Mouse (Mus musculus) kidney, embryonic 16.5 days (tissue): ENCODE data around the gene Slc12a8. TPM values are rescaled to one million over a fixed set of nuclear protein-coding genes. Genes with fewer than 3 reads are reported as not detected.

Experiments
- ATAC-seq: fragments of 200-750 bp; cut with Nextera tagmentation; 2 replicates; pipeline ENCODE4 v1.8.0; 2017; ENCODE audit warnings: moderate TSS enrichment; ENCODE audit not compliant: low FRiP score, low TSS enrichment
- H3K27ac ChIP-seq: fragments of 300-500 bp; sonication (generic); 2 replicates; pipeline ENCODE4 v1.5.1; 2014; ENCODE audit warnings: low read length
- H3K27me3 ChIP-seq: fragments of 300-500 bp; sonication (generic); 2 replicates; pipeline ENCODE4 v1.6.1; 2014; ENCODE audit warnings: low read length, control low read depth, mixed read lengths; ENCODE audit not compliant: insufficient read depth
- H3K36me3 ChIP-seq: fragments of 300-500 bp; sonication (generic); 2 replicates; pipeline ENCODE4 v1.6.1; 2014; ENCODE audit warnings: low read length, control low read depth, mixed read lengths; ENCODE audit not compliant: insufficient read depth
- H3K4me1 ChIP-seq: fragments of 300-500 bp; sonication (generic); 2 replicates; pipeline ENCODE4 v1.6.1; 2014; ENCODE audit warnings: low read length, control low read depth, mixed read lengths; ENCODE audit not compliant: insufficient read depth
- H3K4me2 ChIP-seq: fragments of 300-500 bp; sonication (generic); replicated peaks from 2 replicates; pipeline ENCODE4 v1.6.1; 2014; ENCODE audit warnings: low read depth, low read length
- H3K4me3 ChIP-seq: fragments of 300-500 bp; sonication (generic); 2 replicates; pipeline ENCODE4 v1.5.1; 2014; ENCODE audit warnings: mild to moderate bottlenecking, low read length
- H3K9ac ChIP-seq: fragments of 300-500 bp; sonication (generic); replicated peaks from 2 replicates; pipeline ENCODE4 v1.6.1; 2014; ENCODE audit warnings: low read length
- H3K9me3 ChIP-seq: fragments of 300-500 bp; sonication (generic); 2 replicates; pipeline ENCODE4 v1.6.1; 2016; ENCODE audit warnings: low read length, control low read depth
- WGBS: fragments of 180-500 bp; shearing (Covaris S2); extraction: QIAGEN DNeasy Blood & Tissue Kit; methylation state at CpG from one replicate; pipeline ENCODE4 v1.1.7; 2014; 5-methylcytosine and 5-hydroxymethylcytosine counted together
- polyA plus RNA-seq: library from polyadenylated mRNA; unstranded; fragments of >200 nt; fragmentation: Nextera tagmentation; extraction: Ambion mirVana; gene quantifications from 2 replicates; pipeline ENCODE4 v1.2.1, GENCODE M21; 2015

Slc12a8 gene
- polyA plus RNA-seq, 1 experiment from 2014 or later = 0.92 TPM

- no peak for ATAC-seq
- peaks cover 65% of the 10 kb centered on the region for H3K4me1 ChIP-seq
- 58% methylated on average over 16 of the region's 16 CpGs for WGBS
These were observed 70.4 kb downstream of the Slc12a8 start for GRCm38 (mm10) chr16:33587283-33588127.

GRCm38 (mm10) chr16:33588845-33589244, 71.7 kb downstream of the Slc12a8 start:
- ATAC-seq = no peak
- H3K4me3 ChIP-seq = no peak overlapping the region
- H3K27me3 ChIP-seq = no peaks in the 10 kb centered on the region
- 9% methylated on average over 2 of the region's 2 CpGs for WGBS
- H3K27ac ChIP-seq = peak overlapping the region; percentile 30; the same call in 1 of the 2 replicates
- H3K4me2 ChIP-seq = no peak overlapping the region
- H3K9me3 ChIP-seq = no peaks in the 10 kb centered on the region
- H3K36me3 ChIP-seq = no peaks in the 10 kb centered on the region
- H3K9ac ChIP-seq = no peak overlapping the region
- H3K4me1 ChIP-seq = peaks cover 58% of the 10 kb centered on the region

More at GRCm38 (mm10) chr16:33587283-33588127, 70.4 kb downstream of the Slc12a8 start:
- no peaks in the 10 kb centered on the region for H3K36me3 ChIP-seq
- H3K9ac ChIP-seq = no peak overlapping the region
- no peak overlapping the region for H3K4me2 ChIP-seq
- no peaks in the 10 kb centered on the region for H3K27me3 ChIP-seq
- H3K9me3 ChIP-seq = no peaks in the 10 kb centered on the region
- no peak overlapping the region for H3K4me3 ChIP-seq
- H3K27ac ChIP-seq = peak overlapping the region; percentile 54; the same call in 1 of the 2 replicates

GRCm38 (mm10) chr16:33590438-33590837, 73.3 kb downstream of the Slc12a8 start:
- Histone ChIP-seq H3K9ac (no peak overlapping the region), H3K27ac (no peak overlapping the region), H3K36me3 (no peaks in the 10 kb centered on the region), H3K4me3 (no peak overlapping the region), H3K4me2 (no peak overlapping the region), H3K27me3 (no peaks in the 10 kb centered on the region), H3K9me3 (no peaks in the 10 kb centered on the region), H3K4me1 (peaks cover 50% of the 10 kb centered on the region)
- no peak for ATAC-seq
- 78% methylated on average over 3 of the region's 3 CpGs for WGBS

- Histone ChIP-seq H3K36me3 (no peaks in the 10 kb centered on the region), H3K4me2 (no peak overlapping the region), H3K9me3 (no peaks in the 10 kb centered on the region), H3K27ac (peak overlapping the region; percentile 48), H3K4me3 (no peak overlapping the region), H3K9ac (no peak overlapping the region; the same call in 1 of the 2 replicates), H3K4me1 (peaks cover 42% of the 10 kb centered on the region), H3K27me3 (no peaks in the 10 kb centered on the region)
- ATAC-seq = no peak
- WGBS = 42% methylated on average over 10 of the region's 10 CpGs
These were observed 74.4 kb downstream of the Slc12a8 start for GRCm38 (mm10) chr16:33591390-33592067.

GRCm38 (mm10) chr16:33592286-33592685, 75.2 kb downstream of the Slc12a8 start:
- ATAC-seq = no peak
- H3K9ac ChIP-seq = no peak overlapping the region
- H3K4me3 ChIP-seq = no peak overlapping the region
- H3K4me1 ChIP-seq = peaks cover 37% of the 10 kb centered on the region
- no peak overlapping the region for H3K4me2 ChIP-seq
- WGBS = 87% methylated on average over 5 of the region's 5 CpGs
- no peaks in the 10 kb centered on the region for H3K27me3 ChIP-seq
- peak overlapping the region; percentile 48 for H3K27ac ChIP-seq
- no peaks in the 10 kb centered on the region for H3K36me3 ChIP-seq
- no peaks in the 10 kb centered on the region for H3K9me3 ChIP-seq

- 69% methylated on average over 7 of the region's 7 CpGs for WGBS
These were observed 76.3 kb downstream of the Slc12a8 start for GRCm38 (mm10) chr16:33593467-33593866.

GRCm38 (mm10) chr16:33594037-33594771, 77.1 kb downstream of the Slc12a8 start:
- WGBS = 61% methylated on average over 7 of the region's 7 CpGs
- no peak overlapping the region for H3K27ac ChIP-seq

More at GRCm38 (mm10) chr16:33593467-33593866, 76.3 kb downstream of the Slc12a8 start:
- Histone ChIP-seq H3K4me2 (no peak overlapping the region), H3K27ac (no peak overlapping the region), H3K36me3 (no peaks in the 10 kb centered on the region), H3K9me3 (no peaks in the 10 kb centered on the region), H3K4me3 (no peak overlapping the region), H3K4me1 (peaks cover 29% of the 10 kb centered on the region), H3K9ac (no peak overlapping the region), H3K27me3 (no peaks in the 10 kb centered on the region)
- ATAC-seq = no peak

GRCm38 (mm10) chr16:33595235-33595769, 78.2 kb downstream of the Slc12a8 start:
- Histone ChIP-seq H3K4me1 (peaks cover 18% of the 10 kb centered on the region), H3K27ac (no peak overlapping the region), H3K9ac (no peak overlapping the region), H3K36me3 (no peaks in the 10 kb centered on the region), H3K4me3 (no peak overlapping the region), H3K4me2 (no peak overlapping the region), H3K27me3 (no peaks in the 10 kb centered on the region), H3K9me3 (no peaks in the 10 kb centered on the region)
- WGBS = 89% methylated on average over 6 of the region's 6 CpGs
- ATAC-seq = no peak

More at GRCm38 (mm10) chr16:33594037-33594771, 77.1 kb downstream of the Slc12a8 start:
- Histone ChIP-seq H3K27me3 (no peaks in the 10 kb centered on the region), H3K36me3 (no peaks in the 10 kb centered on the region), H3K9ac (no peak overlapping the region), H3K4me3 (no peak overlapping the region), H3K4me1 (peaks cover 25% of the 10 kb centered on the region), H3K9me3 (no peaks in the 10 kb centered on the region), H3K4me2 (no peak overlapping the region)
- 0 out of 2 replicates have a peak, but pooled peaks have one; percentile 52 for ATAC-seq

GRCm38 (mm10) chr16:33596213-33596612, 79.1 kb downstream of the Slc12a8 start:
- no peak overlapping the region for H3K27ac ChIP-seq
- 85% methylated on average over 4 of the region's 4 CpGs for WGBS
- no peak for ATAC-seq

More at GRCm38 (mm10) chr16:33596213-33596612, 79.1 kb downstream of the Slc12a8 start:
- Histone ChIP-seq H3K9ac (no peak overlapping the region), H3K9me3 (no peaks in the 10 kb centered on the region), H3K36me3 (no peaks in the 10 kb centered on the region), H3K4me3 (no peak overlapping the region), H3K27me3 (no peaks in the 10 kb centered on the region), H3K4me1 (peaks cover 18% of the 10 kb centered on the region), H3K4me2 (no peak overlapping the region)
